Mouse (Mus musculus) megakaryocyte, embryonic 14.5 days (primary cell): ENCODE measurements around the gene Sec22c. TPM values are rescaled to one million over a fixed set of nuclear protein-coding genes. Genes with fewer than 3 reads are reported as not detected.

Experiments used
- H3K27me3 ChIP-seq: replicated peaks from 2 replicates; pipeline ENCODE3; 2012; ENCODE audit warnings: inconsistent platforms
- H3K36me3 ChIP-seq: replicated peaks from 2 replicates; pipeline ENCODE3; 2012; ENCODE audit warnings: low read length, inconsistent platforms, mixed read lengths
- H3K4me1 ChIP-seq: 2 replicates; pipeline ENCODE4 v1.6.1; 2012; ENCODE audit warnings: inconsistent platforms
- H3K4me3 ChIP-seq: replicated peaks from 2 replicates; pipeline ENCODE3; 2012; ENCODE audit warnings: moderate library complexity, mild to moderate bottlenecking, inconsistent platforms
- H3K9me3 ChIP-seq: 2 replicates; pipeline ENCODE4 v1.6.1; 2012; ENCODE audit warnings: inconsistent platforms
- FLI1 ChIP-seq: IDR thresholded peaks from 2 replicates; pipeline ENCODE4 v1.6.1; 2012; ENCODE audit warnings: low read length, inconsistent platforms, mixed read lengths
- GATA1 ChIP-seq: IDR thresholded peaks from 3 replicates; pipeline ENCODE4 v1.6.1; 2012; ENCODE audit warnings: mixed read lengths, low read length, inconsistent platforms, borderline replicate concordance
- polyA plus RNA-seq: library from polyadenylated mRNA; stranded (reverse); fragments of >175 nt; gene quantifications from 2 replicates; pipeline ENCODE4 v1.2.3, GENCODE M21; 2012; ENCODE audit warnings: low replicate concordance; ENCODE audit not compliant: insufficient read depth

Sec22c gene
- polyA plus RNA-seq, 1 experiment, result 2.4 TPM

GRCm38 (mm10) chr9:121677069-121677468 is 28.2 kb downstream of the Sec22c start:
- H3K4me3 ChIP-seq, result peak overlapping the region; percentile 82
- peaks cover 83% of the 10 kb centered on the region for H3K4me1 ChIP-seq
- peaks cover 86% of the 10 kb centered on the region for H3K27me3 ChIP-seq
- peak; percentile 29; the same call in 1 of the 3 replicates for TF ChIP-seq GATA1
- TF ChIP-seq FLI1, result no peak
- H3K36me3 ChIP-seq, result peaks cover 10% of the 10 kb centered on the region
- peaks cover 16% of the 10 kb centered on the region for H3K9me3 ChIP-seq

DNA sequence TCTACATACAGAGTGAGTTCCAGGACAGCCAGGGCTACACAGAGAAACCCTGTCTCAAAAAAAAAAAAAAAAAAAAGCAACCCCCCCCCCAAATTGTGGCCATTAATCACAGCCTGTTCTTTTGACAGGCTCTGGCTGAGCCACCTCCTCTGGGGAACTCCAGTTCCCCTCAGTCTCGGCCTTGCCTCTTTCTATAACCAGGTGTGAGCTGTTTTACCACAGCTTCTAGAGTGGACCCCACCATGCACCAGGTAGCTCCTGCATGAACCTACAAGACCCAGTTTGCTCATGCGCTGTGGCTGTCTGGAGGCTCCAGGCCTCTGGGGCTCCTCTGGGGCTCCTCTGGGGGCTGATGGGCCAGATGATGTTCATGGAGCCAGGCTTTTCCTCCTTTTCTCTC is 29.7 kb downstream of the Sec22c start:
- H3K27me3 ChIP-seq, result peaks cover 88% of the 10 kb centered on the region
- peak overlapping the region; percentile 33 for H3K4me3 ChIP-seq
- TF ChIP-seq FLI1 (no peak), GATA1 (no peak)
- peaks cover 16% of the 10 kb centered on the region for H3K9me3 ChIP-seq
- H3K36me3 ChIP-seq, result no peaks in the 10 kb centered on the region
- H3K4me1 ChIP-seq, result peaks cover 88% of the 10 kb centered on the region

DNA sequence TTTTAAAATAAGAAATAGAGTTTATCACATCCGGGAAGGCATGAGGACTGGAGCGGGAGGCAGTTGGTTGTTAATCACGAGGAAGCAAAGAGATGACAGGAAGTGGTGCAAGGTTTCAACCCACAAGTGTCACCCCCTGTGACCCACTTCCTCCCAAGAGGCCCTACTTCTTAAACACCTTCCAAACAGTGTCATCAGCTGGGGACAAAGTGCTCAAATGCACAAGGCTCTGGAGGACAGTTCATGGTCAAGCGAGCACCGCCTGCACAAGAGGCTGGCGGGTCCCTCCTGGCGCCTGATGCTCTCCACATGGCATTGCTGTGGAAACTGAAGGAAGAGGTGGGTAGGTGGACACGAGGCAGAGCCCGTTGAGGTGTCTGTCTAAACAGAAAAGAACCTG is 30.3 kb downstream of the Sec22c start:
- Histone ChIP-seq H3K4me3 (peak overlapping the region; percentile 80), H3K4me1 (peaks cover 93% of the 10 kb centered on the region), H3K9me3 (peaks cover 16% of the 10 kb centered on the region), H3K27me3 (peaks cover 89% of the 10 kb centered on the region), H3K36me3 (no peaks in the 10 kb centered on the region)
- TF ChIP-seq FLI1, result no peak
- TF ChIP-seq GATA1, result no peak

- peaks cover 97% of the 10 kb centered on the region for H3K4me1 ChIP-seq
- H3K36me3 ChIP-seq, result no peaks in the 10 kb centered on the region
- peaks cover 16% of the 10 kb centered on the region for H3K9me3 ChIP-seq
- no peak overlapping the region for H3K4me3 ChIP-seq
- no peak for TF ChIP-seq FLI1
- TF ChIP-seq GATA1, result no peak
- peaks cover 89% of the 10 kb centered on the region for H3K27me3 ChIP-seq
These were observed 31.6 kb downstream of the Sec22c start for GRCm38 (mm10) chr9:121673716-121674115.

- peaks cover 96% of the 10 kb centered on the region for H3K4me1 ChIP-seq
- H3K4me3 ChIP-seq, result peak overlapping the region; percentile 54
- TF ChIP-seq FLI1 (no peak), GATA1 (no peak)
- H3K9me3 ChIP-seq, result peaks cover 16% of the 10 kb centered on the region
- H3K36me3 ChIP-seq, result no peaks in the 10 kb centered on the region
- peaks cover 89% of the 10 kb centered on the region for H3K27me3 ChIP-seq
These were observed 33.0 kb downstream of the Sec22c start for GRCm38 (mm10) chr9:121672311-121672710.

DNA sequence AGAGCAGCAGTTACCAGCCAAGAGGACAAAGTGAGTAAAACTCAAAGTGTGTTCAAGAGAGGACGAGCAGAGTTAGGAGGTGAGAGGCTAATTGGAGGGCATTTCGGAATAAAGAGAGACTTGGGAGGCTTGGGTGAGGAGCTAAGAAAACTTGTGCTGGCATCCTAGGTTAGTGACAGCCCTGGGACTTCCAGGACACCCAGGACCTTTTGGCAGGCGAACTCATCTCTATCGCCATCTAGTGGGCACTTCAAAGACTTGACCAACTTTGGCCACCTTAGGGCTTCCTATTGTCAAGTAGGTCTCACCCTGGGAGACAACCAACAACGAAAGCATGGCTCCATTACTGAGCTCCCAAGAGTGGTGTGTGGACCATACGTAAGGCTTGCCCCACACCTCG is 34.0 kb downstream of the Sec22c start:
- Histone ChIP-seq H3K9me3 (peaks cover 16% of the 10 kb centered on the region), H3K4me3 (no peak overlapping the region), H3K36me3 (no peaks in the 10 kb centered on the region), H3K4me1 (peaks cover 86% of the 10 kb centered on the region), H3K27me3 (peaks cover 89% of the 10 kb centered on the region)
- TF ChIP-seq GATA1 (no peak), FLI1 (no peak)

- Histone ChIP-seq H3K9me3 (peaks cover 15% of the 10 kb centered on the region), H3K27me3 (peaks cover 93% of the 10 kb centered on the region), H3K4me1 (peaks cover 66% of the 10 kb centered on the region), H3K36me3 (no peaks in the 10 kb centered on the region), H3K4me3 (peak overlapping the region; percentile 87)
- TF ChIP-seq FLI1, result no peak
- no peak for TF ChIP-seq GATA1
These were observed 35.9 kb downstream of the Sec22c start for GRCm38 (mm10) chr9:121669348-121669791.

DNA sequence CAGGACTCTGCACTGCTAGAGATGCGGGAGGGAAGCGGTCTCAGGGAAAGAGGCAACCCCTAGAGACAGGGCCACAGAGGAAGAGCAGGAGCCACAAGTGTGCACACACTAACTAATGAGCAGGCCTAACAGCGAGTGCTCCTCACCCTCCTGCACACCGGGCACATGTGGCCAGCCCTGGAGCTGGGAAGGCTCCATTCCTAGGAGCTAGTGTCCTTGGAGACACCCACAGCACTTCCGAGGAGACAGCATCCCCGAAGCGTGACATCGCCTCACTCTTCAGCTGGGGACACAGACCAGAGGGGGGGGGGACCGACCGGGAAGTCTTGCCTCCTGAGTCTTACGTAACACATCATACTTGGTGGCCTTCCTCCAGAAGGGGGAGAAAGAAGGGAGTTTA is 37.5 kb downstream of the Sec22c start:
- Histone ChIP-seq H3K4me3 (peak overlapping the region; percentile 11), H3K27me3 (peaks cover 93% of the 10 kb centered on the region), H3K36me3 (no peaks in the 10 kb centered on the region), H3K4me1 (peaks cover 51% of the 10 kb centered on the region), H3K9me3 (0 out of 2 replicates have a peak, but pooled peaks cover under 1% of the 10 kb centered on the region)
- TF ChIP-seq FLI1 (no peak), GATA1 (no peak)

- H3K4me3 ChIP-seq, result no peak overlapping the region
- no peaks in the 10 kb centered on the region for H3K9me3 ChIP-seq
- peaks cover 44% of the 10 kb centered on the region for H3K4me1 ChIP-seq
- no peak for TF ChIP-seq GATA1
- no peak for TF ChIP-seq FLI1
- no peaks in the 10 kb centered on the region for H3K36me3 ChIP-seq
- H3K27me3 ChIP-seq, result peaks cover 98% of the 10 kb centered on the region
These were observed 38.2 kb downstream of the Sec22c start for GRCm38 (mm10) chr9:121666957-121667630.

- Histone ChIP-seq H3K27me3 (peaks cover 97% of the 10 kb centered on the region), H3K36me3 (no peaks in the 10 kb centered on the region), H3K9me3 (no peaks in the 10 kb centered on the region), H3K4me3 (no peak overlapping the region), H3K4me1 (peaks cover 14% of the 10 kb centered on the region)
- TF ChIP-seq FLI1, result no peak
- TF ChIP-seq GATA1, result no peak
These were observed 41.2 kb downstream of the Sec22c start for GRCm38 (mm10) chr9:121664104-121664503.

- H3K27me3 ChIP-seq, result peaks cover 97% of the 10 kb centered on the region
These were observed 41.8 kb downstream of the Sec22c start for GRCm38 (mm10) chr9:121663467-121663866.

More at GRCm38 (mm10) chr9:121663467-121663866, 41.8 kb downstream of the Sec22c start:
- no peak overlapping the region for H3K4me3 ChIP-seq
- H3K36me3 ChIP-seq, result no peaks in the 10 kb centered on the region
- H3K4me1 ChIP-seq, result peaks cover 7% of the 10 kb centered on the region; the same call in 1 of the 2 replicates
- H3K9me3 ChIP-seq, result no peaks in the 10 kb centered on the region
- TF ChIP-seq GATA1 (no peak), FLI1 (no peak)
